Mouse (Mus musculus) megakaryocyte progenitor cell, adult 5-6 weeks (primary cell): ENCODE data around the gene Shc3. TPM values are rescaled to one million over a fixed set of nuclear protein-coding genes. Genes with fewer than 3 reads are reported as not detected.

Experiments used
- ATAC-seq: replicated peaks from 2 replicates; pipeline ENCODE4 v1.8.0; 2016; ENCODE audit warnings: mild to moderate bottlenecking, moderate TSS enrichment, inconsistent platforms; ENCODE audit not compliant: poor library complexity
- total RNA-seq, 2 experiments: library from RNA; stranded (forward) in 1 of 2; stranded (reverse) in 1 of 2; fragments of 157-497, 149-512 nt in 1 of 2; fragments of 200-1000 nt in 1 of 2; gene quantifications; 2 replicates each; pipeline versions ENCODE4 v1.2.3 to v1.2.4; 2015 to 2017

Gene Shc3
- total RNA-seq, 2 experiments from 2014 or later = not detected

DNA sequence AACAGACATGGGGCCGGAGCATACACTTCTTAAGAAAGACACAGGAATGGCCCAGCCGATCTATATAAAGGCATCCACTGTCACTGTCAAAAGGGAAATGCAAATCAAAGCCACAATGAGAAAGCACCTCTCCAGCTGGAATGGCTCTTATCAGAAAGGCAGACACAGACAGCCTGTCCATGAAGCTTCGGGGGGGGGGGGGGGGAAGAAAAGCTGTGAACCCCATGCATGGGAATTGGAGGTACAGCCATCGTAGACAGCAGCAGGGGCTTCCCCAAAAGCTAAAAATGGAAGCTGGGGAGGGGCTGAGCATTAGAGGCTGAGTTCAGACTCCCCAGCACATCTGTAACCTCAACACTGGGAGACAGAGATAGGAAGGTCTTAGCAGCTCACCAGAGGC is 181.3 kb downstream of the Shc3 start:
- peak; percentile 46; the same call in 1 of the 2 replicates for ATAC-seq

DNA sequence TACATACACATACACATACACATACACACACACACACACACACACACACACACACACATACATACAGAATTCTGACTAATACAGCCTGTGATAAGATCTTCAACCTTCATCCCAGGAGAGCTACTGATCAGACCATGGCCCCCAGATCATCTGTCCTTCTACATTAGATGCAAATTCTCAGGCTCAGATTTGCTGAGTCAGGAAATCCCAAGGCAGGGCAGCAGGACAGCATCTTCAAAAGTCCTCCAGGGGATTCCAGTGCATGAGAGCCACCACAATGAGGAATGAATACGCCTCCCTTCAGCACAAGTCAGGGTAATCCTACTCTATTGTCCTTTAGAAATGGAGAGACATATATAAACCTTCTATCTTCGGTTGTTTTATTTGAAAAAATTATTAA is 184.3 kb downstream of the Shc3 start:
- no peak for ATAC-seq

DNA sequence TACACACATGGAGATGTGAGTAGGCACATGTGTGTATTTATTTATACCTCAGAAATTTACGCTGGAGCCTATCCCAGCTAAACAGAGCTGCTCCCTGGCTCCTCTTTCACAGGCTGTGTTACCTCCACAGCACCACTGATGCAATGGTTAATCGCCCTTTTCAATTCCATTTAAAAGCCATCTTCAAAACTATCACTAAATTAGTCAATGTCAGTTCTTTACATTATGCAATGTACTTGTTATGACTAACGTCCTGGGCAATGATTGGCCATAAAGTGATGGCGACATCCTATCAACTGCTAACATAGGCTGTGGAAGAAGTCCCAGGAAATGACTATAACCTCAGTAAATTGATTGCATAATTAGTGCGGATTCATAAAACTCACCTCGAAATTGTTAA is 187.7 kb downstream of the Shc3 start:
- peak; percentile 94 for ATAC-seq

Other genes starting within 250 kb of the Shc3 start
- gene S1pr3, start 160.8 kb downstream of the Shc3 start, total RNA-seq (2015) = 12.5 and 13.0 TPM in 2 replicates
- 8.0 and 8.2 TPM in 2 replicates for gene S1pr3, start 160.8 kb downstream of the Shc3 start, total RNA-seq (2017)
- gene Cks2, start 75.8 kb upstream of the Shc3 start, total RNA-seq (2015) = 499 and 603 TPM in 2 replicates
- gene Cks2, start 75.8 kb upstream of the Shc3 start, total RNA-seq (2017) = 233 and 253 TPM in 2 replicates
- gene Secisbp2, start 82.3 kb upstream of the Shc3 start, total RNA-seq (2015) = 13.9 and 15.9 TPM in 2 replicates
- gene Secisbp2, start 82.3 kb upstream of the Shc3 start, total RNA-seq (2017) = 24.6 and 25.0 TPM in 2 replicates
- gene Sema4d, start 224.3 kb upstream of the Shc3 start, total RNA-seq (2015) = 25.4 and 27.1 TPM in 2 replicates
- 8.6 and 10.7 TPM in 2 replicates for gene Sema4d, start 224.3 kb upstream of the Shc3 start, total RNA-seq (2017)